Mouse (Mus musculus) left cerebral cortex, adult 9 months (tissue): Measurements from ENCODE around the gene Cebpg.

Source experiments
- DNase-seq, 2 experiments: peaks; one replicate each; pipeline ENCODE4 v3.0.0; 2022; ENCODE audit warnings: low spot score in 2 of 2

Gene Cebpg

GRCm38 (mm10) chr7:35054286-35054685 lies 2.1 kb downstream of the Cebpg start:
- DNase-seq, result no peak

- no peak for DNase-seq
Measured at GRCm38 (mm10) chr7:35053161-35053560, 3.2 kb downstream of the Cebpg start.

- no peak for DNase-seq
Measured at GRCm38 (mm10) chr7:35050540-35050939, 5.8 kb downstream of the Cebpg start.

GRCm38 (mm10) chr7:35046091-35046490 lies 10.3 kb downstream of the Cebpg start:
- no peak for DNase-seq

- DNase-seq, result no peak
Measured at GRCm38 (mm10) chr7:35044719-35045118, 11.7 kb downstream of the Cebpg start.

- no peak for DNase-seq
Measured at GRCm38 (mm10) chr7:35043266-35043817, 13.0 kb downstream of the Cebpg start.

GRCm38 (mm10) chr7:35042759-35043217 lies 13.6 kb downstream of the Cebpg start:
- DNase-seq, result no peak

- no peak for DNase-seq
Measured at GRCm38 (mm10) chr7:35042209-35042554, 14.2 kb downstream of the Cebpg start.

- no peak for DNase-seq
Measured at GRCm38 (mm10) chr7:35041286-35042208, 14.8 kb downstream of the Cebpg start.

GRCm38 (mm10) chr7:35040176-35040972 lies 16.0 kb downstream of the Cebpg start:
- no peak for DNase-seq

GRCm38 (mm10) chr7:35037408-35037807 lies 19.0 kb downstream of the Cebpg start:
- DNase-seq, result no peak

GRCm38 (mm10) chr7:35036266-35036731 lies 20.1 kb downstream of the Cebpg start:
- DNase-seq, result peak in 1 of 2 experiments; percentile 49

- no peak for DNase-seq
Measured at GRCm38 (mm10) chr7:35035565-35035964, 20.8 kb downstream of the Cebpg start.

GRCm38 (mm10) chr7:35035141-35035553 lies 21.2 kb downstream of the Cebpg start:
- no peak for DNase-seq

GRCm38 (mm10) chr7:35030567-35030966 lies 25.8 kb downstream of the Cebpg start:
- no peak for DNase-seq

GRCm38 (mm10) chr7:35029648-35030047 lies 26.7 kb downstream of the Cebpg start:
- DNase-seq, result no peak

GRCm38 (mm10) chr7:35029228-35029627 lies 27.1 kb downstream of the Cebpg start:
- no peak for DNase-seq

GRCm38 (mm10) chr7:35028559-35028958 lies 27.8 kb downstream of the Cebpg start:
- no peak for DNase-seq

- peak in 1 of 2 experiments; percentile 33 for DNase-seq
Measured at GRCm38 (mm10) chr7:35027801-35028420, 28.5 kb downstream of the Cebpg start.

GRCm38 (mm10) chr7:35026838-35027291 lies 29.5 kb downstream of the Cebpg start:
- peak in 1 of 2 experiments; percentile 70 for DNase-seq

- DNase-seq, result no peak
Measured at GRCm38 (mm10) chr7:35026276-35026630, 30.1 kb downstream of the Cebpg start.
